Mouse (Mus musculus) lung, adult 2 months (tissue): ENCODE data around the gene Erich6. TPM values are rescaled to one million over a fixed set of nuclear protein-coding genes. Genes with fewer than 3 reads are reported as not detected.

Experiments used
- DNase-seq: peaks from one replicate; pipeline ENCODE4 v3.0.0; 2022
- H3K4me1 ChIP-seq: fragments of 200-500 bp; 2 replicates; pipeline ENCODE4 v1.6.1; 2011; ENCODE audit warnings: low read length; ENCODE audit not compliant: control insufficient read depth, insufficient read depth
- H3K4me3 ChIP-seq: fragments of 200-500 bp; replicated peaks from 2 replicates; pipeline ENCODE3; 2011; ENCODE audit warnings: low read depth, mild to moderate bottlenecking, control low read depth, low read length; ENCODE audit errors: extremely low read depth
- CTCF ChIP-seq: fragments of 200-500 bp; IDR thresholded peaks from 2 replicates; pipeline ENCODE4 v1.5.1; 2011; ENCODE audit warnings: mild to moderate bottlenecking, low read length, control low read depth; ENCODE audit not compliant: insufficient read depth
- POLR2A ChIP-seq: fragments of 200-500 bp; IDR thresholded peaks from 2 replicates; pipeline ENCODE4 v1.6.1; 2011; ENCODE audit warnings: low read depth, mild to moderate bottlenecking, control low read depth, low read length, borderline replicate concordance; ENCODE audit errors: extremely low read depth
- WGBS: fragments of 180-500 bp; shearing (Covaris S2); methylation state at CpG from one replicate; pipeline ENCODE4 v1.1.7; 2018; 5-methylcytosine and 5-hydroxymethylcytosine counted together
- polyA plus RNA-seq: library from polyadenylated mRNA; depleted of rRNA; stranded (reverse); fragments of >200 nt; gene quantifications from 2 replicates; pipeline ENCODE4 v1.2.3, GENCODE M21; 2012; rRNA removed

The Erich6 gene
- 0.09 TPM in 1 of 2 replicates, not detected in the other for polyA plus RNA-seq

DNA sequence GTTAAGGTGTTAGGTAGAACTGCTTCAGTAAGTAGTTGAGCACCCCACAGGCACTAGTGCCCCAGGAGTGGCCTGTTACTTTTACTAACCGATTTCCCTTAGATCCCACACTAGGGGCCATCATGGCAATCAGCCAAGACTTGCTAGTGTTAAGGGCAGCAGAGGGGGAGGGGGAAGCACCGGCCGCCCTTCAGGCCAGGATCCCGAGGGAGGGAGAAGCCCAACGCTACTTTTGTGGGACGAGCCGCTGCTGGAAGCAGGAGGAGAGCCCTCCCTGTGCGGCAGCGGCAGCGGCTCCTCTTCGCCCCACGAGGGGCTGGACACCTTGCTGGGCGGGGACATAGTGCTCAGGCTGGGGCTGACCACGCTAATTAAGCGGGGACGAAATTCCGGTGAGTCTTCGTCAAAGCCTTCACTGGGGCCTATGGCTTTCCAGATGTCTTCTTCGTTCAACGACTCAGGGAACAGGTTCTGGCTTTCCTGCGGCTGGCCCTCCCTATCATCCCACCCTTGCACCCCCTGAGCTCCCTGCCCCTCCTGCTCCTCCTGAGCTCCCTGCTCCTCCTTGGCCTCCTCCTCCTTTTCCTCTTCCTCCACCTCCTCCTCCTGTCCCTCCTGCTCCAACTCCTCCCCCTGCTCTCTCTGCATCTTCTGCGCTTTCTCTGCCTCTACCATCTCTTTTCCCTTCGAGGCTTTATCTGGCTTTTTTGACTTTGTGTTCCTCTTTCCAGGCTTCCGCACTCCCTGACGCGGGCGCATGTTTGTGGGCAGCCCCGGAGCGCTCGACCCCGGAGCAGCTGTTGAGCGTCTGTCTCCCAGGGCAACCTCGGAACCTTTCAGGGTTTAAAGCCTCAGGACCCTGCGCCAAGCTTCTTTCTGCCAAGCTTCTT lies at the start of gene Erich6:
Gene Erich6, minus strand, starts transcription at position 802 of the 890 bp plus-strand sequence.
- Histone ChIP-seq H3K4me1 (0 out of 2 replicates have a peak, but pooled peaks cover 2% of the 10 kb centered on the region), H3K4me3 (peak within 1 kb of the TSS; percentile 59)
- WGBS = under 1% methylated on average over 34 of the region's 34 CpGs
- peak; percentile 24 for DNase-seq
- TF ChIP-seq CTCF (no peak), POLR2A (no peak)

DNA sequence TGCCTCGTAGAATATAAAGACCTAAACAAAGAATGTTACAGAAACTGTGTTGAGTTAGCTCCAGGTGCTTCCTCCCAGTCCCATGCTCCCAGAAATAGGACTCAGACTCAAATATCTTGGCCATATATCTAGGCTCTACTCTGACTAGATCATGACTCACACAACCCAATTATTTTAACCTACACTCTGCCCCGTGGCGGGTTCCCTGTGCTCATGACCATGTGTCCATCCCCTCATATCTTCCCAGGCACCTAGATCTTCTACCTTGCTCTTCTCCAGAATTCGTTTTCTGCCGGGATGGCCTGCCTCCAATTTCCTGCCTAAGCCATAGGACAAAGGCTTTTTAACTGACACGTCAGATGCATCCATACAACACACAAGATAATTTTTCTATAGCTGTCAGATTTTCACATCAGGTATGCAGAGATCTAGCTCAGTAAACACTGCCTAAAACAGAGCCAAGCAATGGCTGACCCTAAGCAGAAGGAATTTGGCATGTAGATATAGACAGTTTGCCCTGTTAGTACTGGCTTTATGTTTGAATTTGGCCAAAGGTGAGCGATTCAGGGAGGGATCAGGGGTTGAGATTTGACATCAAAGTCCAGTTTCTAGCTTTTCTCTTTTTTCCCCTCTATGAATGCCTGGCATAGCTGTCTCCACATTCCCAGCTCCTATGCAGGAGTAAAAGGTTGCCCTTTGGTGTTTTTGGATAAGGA lies 49.4 kb upstream of the Erich6 start:
- no peak overlapping the region for H3K4me3 ChIP-seq

DNA sequence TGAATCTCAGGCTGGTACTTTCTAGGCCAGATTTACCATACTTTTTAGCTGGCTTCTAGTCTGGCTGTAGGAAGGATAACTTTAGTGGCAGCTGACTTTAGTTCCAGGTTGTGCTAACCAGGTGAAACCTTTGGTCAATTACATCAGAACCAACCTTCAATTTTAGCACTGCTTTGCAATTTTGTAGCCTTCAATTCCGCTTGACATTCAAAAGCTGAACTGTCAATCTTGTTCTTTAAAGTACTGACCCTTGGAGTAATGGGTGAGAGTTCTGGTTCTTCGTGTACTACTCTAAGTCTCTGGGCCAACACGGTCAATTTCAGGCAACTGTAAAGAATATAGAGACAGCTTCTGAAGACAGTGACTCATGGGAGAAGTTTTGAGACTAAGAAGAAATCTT lies 48.4 kb upstream of the Erich6 start:
- DNase-seq = no peak
- TF ChIP-seq POLR2A (no peak), CTCF (no peak)
- H3K4me3 ChIP-seq = no peak overlapping the region
- no peaks in the 10 kb centered on the region; the same call in 1 of the 2 replicates for H3K4me1 ChIP-seq
- WGBS = 91% methylated on average over 3 of the region's 3 CpGs

More for the DNA sequence above, 49.4 kb upstream of the Erich6 start:
- H3K4me1 ChIP-seq = no peaks in the 10 kb centered on the region; the same call in 1 of the 2 replicates
- TF ChIP-seq POLR2A (no peak), CTCF (no peak)
- WGBS = 81% methylated on average over 7 of the region's 7 CpGs
- DNase-seq = no peak

DNA sequence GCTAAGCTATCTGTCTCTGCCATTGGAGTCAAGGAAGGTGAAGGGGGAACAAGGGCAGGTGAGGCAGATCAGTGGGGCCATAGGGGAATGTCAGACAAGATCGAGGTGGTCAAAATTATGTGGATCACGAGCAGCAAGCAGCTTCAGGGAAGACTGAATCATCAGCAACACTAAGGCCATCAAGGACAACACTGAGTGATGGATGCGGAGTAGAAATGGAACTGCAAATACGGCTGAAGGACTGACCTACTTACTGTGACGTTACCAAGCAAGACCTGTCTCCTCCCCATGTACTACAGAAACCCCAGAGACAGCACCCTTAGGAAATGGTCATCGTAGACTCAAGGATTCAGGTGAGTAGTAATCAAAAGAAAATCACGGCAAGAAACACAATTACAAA lies 46.3 kb upstream of the Erich6 start:
- 80% methylated on average over 7 of the region's 7 CpGs for WGBS
- DNase-seq = no peak
- Histone ChIP-seq H3K4me3 (no peak overlapping the region), H3K4me1 (peaks cover 3% of the 10 kb centered on the region)
- TF ChIP-seq POLR2A (no peak), CTCF (no peak)

DNA sequence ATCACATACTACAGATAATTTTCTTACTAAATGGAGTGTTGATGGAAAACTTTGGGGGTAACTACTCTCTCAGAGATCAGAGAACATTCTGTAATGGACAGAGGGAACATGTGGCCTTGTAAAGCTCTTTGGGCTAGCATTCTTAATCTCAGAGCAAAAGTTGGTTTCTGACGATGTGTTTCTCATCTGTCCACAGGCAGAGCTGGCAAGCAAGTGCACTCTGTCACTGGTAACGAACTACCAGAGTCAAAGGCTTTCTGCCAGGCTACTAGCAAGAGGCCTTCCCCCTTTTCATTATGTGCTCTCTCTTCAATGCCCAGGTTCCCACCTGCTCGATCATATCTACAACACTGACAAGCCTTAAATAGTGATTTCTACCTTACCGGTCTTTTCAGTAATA lies 45.3 kb upstream of the Erich6 start:
- DNase-seq = no peak
- 73% methylated on average over 4 of the region's 4 CpGs for WGBS
- no peak for TF ChIP-seq CTCF
- TF ChIP-seq POLR2A = no peak
- H3K4me1 ChIP-seq = peaks cover 6% of the 10 kb centered on the region
- no peak overlapping the region for H3K4me3 ChIP-seq

DNA sequence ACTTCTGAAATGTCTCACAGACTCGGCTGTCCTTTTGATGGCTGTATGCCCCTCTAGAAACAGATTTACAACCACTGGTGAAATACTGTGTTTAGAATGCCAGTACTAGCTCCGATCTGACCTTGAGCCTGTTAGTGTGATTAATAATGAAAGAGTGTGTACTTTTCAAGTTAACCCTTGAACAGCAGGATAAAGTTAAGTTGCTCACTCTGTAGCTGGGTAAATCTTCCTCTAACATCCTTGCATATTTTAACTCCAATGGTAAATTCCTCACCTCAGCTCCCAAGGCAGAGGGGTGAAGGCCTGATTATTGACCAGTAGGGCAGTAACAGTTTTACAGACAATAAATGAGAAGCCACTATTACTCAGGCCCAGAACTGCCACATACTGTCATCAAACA lies 44.8 kb upstream of the Erich6 start:
- TF ChIP-seq CTCF (no peak), POLR2A (no peak)
- Histone ChIP-seq H3K4me1 (peaks cover 6% of the 10 kb centered on the region), H3K4me3 (no peak overlapping the region)
- 30% methylated on average over 2 of the region's 2 CpGs for WGBS
- no peak for DNase-seq

DNA sequence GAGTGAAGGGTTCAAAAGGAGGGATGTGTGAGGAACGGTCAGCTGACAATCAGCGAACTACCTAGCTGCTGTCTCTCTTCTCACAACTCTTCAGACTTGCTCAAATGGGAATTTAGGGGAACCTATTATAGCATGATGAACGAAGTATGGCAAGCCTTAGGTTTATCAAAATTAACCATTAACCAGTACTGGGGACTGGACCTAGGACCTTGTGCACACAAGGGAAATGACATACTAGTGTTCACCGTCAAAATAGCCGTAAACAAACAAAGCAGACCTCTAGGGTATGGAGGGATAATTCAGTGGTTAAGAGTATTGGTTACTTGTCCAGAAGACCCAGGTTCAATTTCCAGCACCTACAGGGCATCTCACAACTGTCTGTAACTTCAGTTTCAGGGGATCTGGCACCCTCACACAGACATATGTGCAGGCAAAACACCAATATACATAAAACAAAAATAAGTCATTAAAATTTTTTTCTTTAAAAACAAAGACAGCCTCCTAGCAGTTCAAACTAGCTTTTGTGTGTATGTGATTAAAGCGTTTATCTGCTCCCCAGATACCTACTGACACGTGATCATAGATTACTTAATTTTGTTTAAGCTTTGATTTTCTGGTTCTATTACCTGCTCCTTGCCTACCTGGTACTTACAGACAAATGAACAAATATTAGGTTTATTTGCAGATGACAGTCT lies 44.1 kb upstream of the Erich6 start:
- DNase-seq = no peak
- Histone ChIP-seq H3K4me3 (no peak overlapping the region), H3K4me1 (peaks cover 6% of the 10 kb centered on the region)
- WGBS = 78% methylated on average over 7 of the region's 7 CpGs
- TF ChIP-seq POLR2A (no peak), CTCF (no peak)

DNA sequence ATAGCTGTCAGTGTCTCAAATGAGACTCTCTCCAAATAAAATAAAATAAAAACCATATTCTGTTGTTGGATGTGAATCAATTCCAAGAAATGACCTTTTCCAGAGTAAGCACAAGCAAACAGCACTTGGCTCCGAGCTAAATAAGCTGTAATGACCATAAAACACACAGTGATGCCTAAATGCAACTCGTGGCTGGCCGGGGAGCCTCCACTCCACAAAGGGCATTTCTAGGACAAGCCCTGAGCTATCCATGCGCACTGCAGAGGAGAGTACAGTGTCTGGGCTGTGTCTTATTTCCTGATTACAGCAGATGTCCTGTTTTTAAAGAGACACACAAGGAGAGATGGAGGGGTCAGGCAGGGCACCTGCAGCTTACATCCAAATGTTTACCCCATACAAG lies 43.0 kb upstream of the Erich6 start:
- TF ChIP-seq CTCF (no peak), POLR2A (no peak)
- Histone ChIP-seq H3K4me1 (peaks cover 8% of the 10 kb centered on the region), H3K4me3 (no peak overlapping the region)
- 39% methylated on average over 4 of the region's 4 CpGs for WGBS
- DNase-seq = no peak

DNA sequence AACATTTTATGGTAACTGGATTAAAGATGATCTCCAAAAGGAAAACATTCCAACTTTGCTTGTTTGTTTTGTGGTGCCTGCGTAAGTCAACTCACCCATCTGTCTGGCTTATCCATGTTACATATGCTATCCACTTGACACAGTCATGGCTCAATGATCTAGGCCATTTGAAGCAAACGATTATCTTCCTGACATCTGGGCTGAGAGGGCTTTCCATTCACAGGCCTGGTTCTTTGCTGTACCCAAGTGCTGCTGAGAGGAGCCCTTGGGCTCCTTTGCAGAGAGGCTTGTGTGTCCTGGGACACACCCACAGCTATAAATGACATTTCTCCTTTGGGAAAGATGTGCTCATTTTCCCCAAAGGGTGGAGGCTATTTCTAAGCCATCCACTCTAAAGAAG lies 41.9 kb upstream of the Erich6 start:
- TF ChIP-seq CTCF (no peak), POLR2A (no peak)
- no peak overlapping the region for H3K4me3 ChIP-seq

More for the DNA sequence above, 41.9 kb upstream of the Erich6 start:
- no peak for DNase-seq
- H3K4me1 ChIP-seq = peaks cover 8% of the 10 kb centered on the region
- 62% methylated on average over 2 of the region's 2 CpGs for WGBS
